Mouse (Mus musculus): Measurements from ENCODE around the gene Ankrd54.

Ankrd54 gene

GRCm38 (mm10) chr15:79074913-79075532 is 12.3 kb upstream of the Ankrd54 start, which contains the start of gene Eif3l:
Eif3l (plus strand) TSS chr15:79075179.
- peak; percentile 92 for DNase-seq

GRCm38 (mm10) chr15:79074446-79074845 is 11.8 kb upstream of the Ankrd54 start:
- no peak for DNase-seq

GRCm38 (mm10) chr15:79073752-79074151 is 11.1 kb upstream of the Ankrd54 start:
- DNase-seq = no peak

- peak; percentile 57 for DNase-seq
Observed at GRCm38 (mm10) chr15:79071117-79072039, 8.7 kb upstream of the Ankrd54 start.

- DNase-seq = no peak
Observed at GRCm38 (mm10) chr15:79068416-79068815, 5.7 kb upstream of the Ankrd54 start.

DNA sequence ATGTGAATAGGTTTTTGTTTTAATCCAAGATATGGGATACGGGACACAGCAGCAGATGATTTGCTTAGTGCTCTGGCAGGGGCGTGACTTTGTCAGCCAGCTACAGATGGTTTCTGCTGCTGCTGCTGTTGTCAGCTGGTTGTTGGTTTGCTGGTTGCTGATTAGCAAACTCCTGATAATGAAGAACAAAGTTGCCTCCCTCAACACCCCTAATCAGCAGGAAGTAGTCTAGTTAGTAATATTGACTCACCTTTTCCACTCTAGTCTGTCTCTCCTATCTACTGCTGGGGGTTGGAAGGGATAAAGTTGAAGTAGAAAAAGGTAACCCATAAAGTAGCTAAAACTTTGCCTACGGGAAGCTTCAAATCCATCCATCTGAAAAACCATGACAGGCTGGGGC is 4.9 kb upstream of the Ankrd54 start:
- DNase-seq = no peak

- peak; percentile 40 for DNase-seq
Observed at GRCm38 (mm10) chr15:79066276-79066675, 3.6 kb upstream of the Ankrd54 start.

- no peak for DNase-seq
Observed at GRCm38 (mm10) chr15:79065086-79065770, 2.5 kb upstream of the Ankrd54 start.

DNA sequence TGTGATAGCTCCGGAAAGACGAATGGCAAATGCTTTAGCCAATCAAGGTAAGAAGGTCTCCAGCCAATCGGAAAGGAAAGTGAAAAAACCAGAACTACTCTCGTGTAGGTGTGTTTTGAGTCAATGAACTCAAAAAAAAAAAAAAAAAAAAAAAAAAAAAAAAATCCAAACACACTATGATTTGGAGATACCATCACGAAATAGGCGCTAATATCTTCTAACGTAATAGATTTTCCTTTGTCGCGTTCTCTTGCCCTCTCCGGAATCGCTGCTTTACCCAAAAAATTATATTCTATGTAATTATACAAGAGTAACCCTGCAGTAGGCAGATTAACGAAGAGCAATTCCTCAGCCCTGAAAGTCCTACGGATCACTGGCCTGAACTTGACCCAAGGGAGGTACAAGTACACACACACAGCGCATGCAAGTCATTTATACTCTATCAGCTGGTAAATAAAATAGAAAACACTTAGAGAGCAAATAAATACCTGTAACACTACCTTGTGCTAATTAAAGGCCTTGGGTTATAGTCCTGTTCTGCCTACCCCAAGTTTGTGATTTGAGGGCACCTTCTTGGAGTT is 557 bp upstream of the Ankrd54 start:
- DNase-seq = no peak

GRCm38 (mm10) chr15:79060887-79061565 is 1.7 kb downstream of the Ankrd54 start:
- no peak for DNase-seq

GRCm38 (mm10) chr15:79057850-79058249 is 4.8 kb downstream of the Ankrd54 start:
- DNase-seq = no peak

- no peak for DNase-seq
Observed at GRCm38 (mm10) chr15:79056601-79057000, 6.1 kb downstream of the Ankrd54 start.

- DNase-seq = no peak
Observed at GRCm38 (mm10) chr15:79052366-79052765, 10.3 kb downstream of the Ankrd54 start.

DNA sequence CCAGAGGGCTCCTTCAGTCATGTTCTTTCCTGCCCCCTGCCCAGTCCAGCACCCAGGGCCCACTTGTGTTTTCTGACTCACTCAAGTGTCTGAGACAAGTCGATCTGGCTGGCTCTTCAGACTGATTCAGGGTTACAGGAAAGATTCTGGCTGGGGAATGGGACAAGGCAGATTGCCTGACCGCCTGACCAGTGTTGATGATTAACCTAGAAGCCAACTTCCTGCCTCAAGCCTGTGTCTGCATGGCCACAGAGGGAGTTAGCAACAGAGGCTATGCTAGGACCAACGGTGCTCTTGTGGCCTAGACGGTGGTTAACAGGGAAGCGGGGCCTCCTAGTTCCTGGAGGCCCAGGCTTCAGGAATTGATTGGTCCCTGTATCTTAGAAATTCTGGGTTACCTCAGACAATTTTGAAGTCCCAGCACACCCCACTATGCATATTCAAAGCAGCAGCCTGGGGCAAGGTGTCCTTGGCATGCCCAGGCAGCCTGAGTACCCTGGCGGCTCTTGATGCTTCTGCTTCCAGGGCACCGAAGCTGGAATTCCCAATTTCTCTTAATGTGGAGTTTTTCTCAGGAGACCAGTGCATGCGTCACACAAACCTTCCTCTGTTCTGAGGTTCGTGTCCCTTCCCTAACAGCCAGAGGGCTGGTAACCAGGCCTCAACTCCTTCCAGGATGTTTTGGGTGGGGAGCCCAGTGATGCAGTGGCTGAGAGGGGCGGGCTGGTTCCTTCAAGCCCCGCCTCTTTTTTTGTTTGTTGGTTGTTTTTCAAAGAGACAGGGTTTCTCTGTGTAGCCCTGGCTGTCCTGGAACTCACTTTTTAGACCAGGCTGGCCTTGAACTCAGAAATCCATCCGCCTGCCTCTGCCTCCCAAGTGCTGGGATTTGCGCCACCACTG is 11.0 kb downstream of the Ankrd54 start:
- DNase-seq = no peak

DNA sequence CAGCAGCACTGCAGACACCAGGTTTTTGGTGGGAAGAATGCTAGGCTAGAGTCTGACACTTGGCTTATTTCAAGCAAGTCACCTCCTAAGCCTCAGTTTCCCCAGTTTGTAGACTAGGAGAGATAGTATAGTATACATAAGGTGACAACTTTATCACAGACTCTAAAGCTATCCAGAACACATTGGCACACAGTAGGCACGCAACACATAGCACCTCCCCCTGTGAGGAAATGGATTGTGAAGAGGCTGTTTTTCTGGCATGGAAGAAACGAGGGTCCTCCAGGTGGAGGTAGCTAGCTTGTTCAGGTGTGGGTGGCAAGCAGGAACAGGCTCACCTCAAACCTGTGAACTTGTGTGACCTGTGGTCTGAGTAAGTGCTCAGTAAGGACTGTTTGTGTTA is 11.7 kb downstream of the Ankrd54 start:
- no peak for DNase-seq

DNA sequence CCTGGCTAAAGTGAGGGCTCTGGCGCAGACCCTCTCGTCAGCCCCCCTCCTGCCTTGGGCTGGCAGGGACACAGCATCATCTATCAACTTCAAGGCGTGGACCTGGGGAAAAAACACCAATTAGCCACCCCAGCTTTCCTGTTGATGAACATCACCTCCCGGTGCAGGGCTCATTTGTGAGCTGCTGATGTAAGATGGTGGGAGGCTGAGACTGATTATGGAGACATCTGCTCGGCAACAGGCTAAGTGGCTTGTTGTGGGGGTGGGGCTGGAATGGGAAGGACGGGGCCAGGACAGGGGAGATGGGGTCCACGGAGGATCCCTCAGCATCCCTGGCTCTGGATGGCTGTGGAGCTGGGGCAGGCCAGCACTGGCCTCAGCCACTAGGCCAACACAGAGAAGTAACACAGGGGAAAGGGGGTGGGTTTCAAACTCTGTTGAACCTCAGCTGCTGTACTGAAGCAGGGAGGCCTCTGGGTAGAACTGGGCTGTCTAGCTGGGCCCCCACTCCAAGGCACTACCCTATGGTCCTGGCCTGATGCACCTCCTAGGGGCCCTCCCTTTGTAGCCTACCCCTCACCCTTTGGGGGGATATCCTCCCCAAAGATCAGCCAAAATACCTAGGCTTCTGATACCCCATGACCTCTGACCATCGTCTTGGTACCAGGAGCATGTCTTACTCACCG is 12.4 kb downstream of the Ankrd54 start:
- DNase-seq = peak; percentile 69

- no peak for DNase-seq
Observed at GRCm38 (mm10) chr15:79048186-79048585, 14.5 kb downstream of the Ankrd54 start.

- DNase-seq = peak; percentile 84
Observed at GRCm38 (mm10) chr15:79044837-79045236, 17.9 kb downstream of the Ankrd54 start.

- peak; percentile 65 for DNase-seq
Observed at GRCm38 (mm10) chr15:79042721-79043491, 19.8 kb downstream of the Ankrd54 start.

DNA sequence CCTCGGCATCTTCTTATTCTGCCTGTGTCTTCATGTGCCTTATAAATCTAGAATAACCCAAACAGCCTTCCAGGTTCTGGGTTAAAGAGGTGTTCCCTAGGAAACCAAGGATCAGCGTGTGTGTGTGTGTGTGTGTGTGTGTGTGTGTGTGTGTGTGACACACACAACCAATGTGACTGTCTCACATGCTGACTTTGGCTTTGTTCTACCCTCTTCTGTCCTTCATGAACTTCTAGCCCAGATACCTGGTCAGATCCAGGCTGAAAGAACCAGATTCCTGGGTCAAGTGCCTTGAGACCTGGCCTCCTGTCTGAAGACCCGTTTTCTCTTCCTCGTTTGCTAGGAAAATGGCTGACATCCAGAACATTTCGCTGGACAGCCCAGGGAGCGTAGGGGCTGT is 21.1 kb downstream of the Ankrd54 start, which contains the start of gene Galr3:
TSS of gene Galr3 (plus strand) at position 301 of the 400 bp plus-strand sequence.
- DNase-seq = no peak
